Mouse (Mus musculus) limb, embryonic 13.5 days (tissue): ENCODE results near the gene P4ha1. TPM values are rescaled to one million over a fixed set of nuclear protein-coding genes. Genes with fewer than 3 reads are reported as not detected.

Experiments used
- ATAC-seq: fragments of 200-750 bp; cut with Nextera tagmentation; 2 replicates; pipeline ENCODE4 v1.8.0; 2017; ENCODE audit warnings: low read depth, moderate number of reproducible peaks, moderate TSS enrichment; ENCODE audit not compliant: low FRiP score
- H3K27ac ChIP-seq: fragments of 300-500 bp; sonication (generic); 2 replicates; pipeline ENCODE4 v1.5.1; 2015; ENCODE audit warnings: inconsistent platforms, mild to moderate bottlenecking, moderate library complexity
- H3K27me3 ChIP-seq: fragments of 300-500 bp; sonication (generic); 2 replicates; pipeline ENCODE4 v1.6.1; 2015; ENCODE audit warnings: mild to moderate bottlenecking, inconsistent platforms
- H3K36me3 ChIP-seq: fragments of 300-500 bp; sonication (generic); 2 replicates; pipeline ENCODE4 v1.6.1; 2015; ENCODE audit warnings: inconsistent platforms, mild to moderate bottlenecking, moderate library complexity
- H3K4me1 ChIP-seq: fragments of 300-500 bp; sonication (generic); 2 replicates; pipeline ENCODE4 v1.6.1; 2015; ENCODE audit warnings: inconsistent platforms
- H3K4me2 ChIP-seq: fragments of 300-500 bp; sonication (generic); replicated peaks from 2 replicates; pipeline ENCODE4 v1.6.1; 2015; ENCODE audit warnings: inconsistent platforms, mild to moderate bottlenecking, moderate library complexity
- H3K4me3 ChIP-seq: fragments of 300-500 bp; sonication (generic); 2 replicates; pipeline ENCODE4 v1.5.1; 2015; ENCODE audit warnings: moderate library complexity, mild to moderate bottlenecking, inconsistent platforms
- H3K9ac ChIP-seq: fragments of 300-500 bp; sonication (generic); 2 replicates; pipeline ENCODE4 v1.6.1; 2015; ENCODE audit warnings: mild to moderate bottlenecking, inconsistent platforms
- H3K9me3 ChIP-seq: fragments of 300-500 bp; sonication (generic); 2 replicates; pipeline ENCODE4 v1.6.1; 2016; ENCODE audit warnings: inconsistent platforms
- WGBS: fragments of 180-500 bp; shearing (Covaris S2); methylation state at CpG from one replicate; pipeline ENCODE4 v1.1.7; 2015; 5-methylcytosine and 5-hydroxymethylcytosine counted together
- polyA plus RNA-seq: library from polyadenylated mRNA; unstranded; fragments of >200 nt; fragmentation: Nextera tagmentation; extraction: Ambion mirVana; gene quantifications from 2 replicates; pipeline ENCODE4 v1.2.1, GENCODE M21; 2015

Gene P4ha1
- polyA plus RNA-seq, 1 experiment from 2014 or later, result 116 TPM

- Histone ChIP-seq H3K9me3 (peaks cover 4% of the 10 kb centered on the region), H3K4me2 (peak overlapping the region; percentile 81), H3K36me3 (peaks cover 4% of the 10 kb centered on the region; the same call in 1 of the 2 replicates), H3K4me1 (peaks cover 26% of the 10 kb centered on the region), H3K9ac (peak overlapping the region; percentile 98), H3K27me3 (no peaks in the 10 kb centered on the region), H3K27ac (peak overlapping the region; percentile 99), H3K4me3 (peak overlapping the region; percentile 86)
- no peak for ATAC-seq
- 15% methylated on average over 15 of the region's 15 CpGs for WGBS
Measured at GRCm38 (mm10) chr10:59324311-59325165, 1.4 kb downstream of the P4ha1 start.

DNA sequence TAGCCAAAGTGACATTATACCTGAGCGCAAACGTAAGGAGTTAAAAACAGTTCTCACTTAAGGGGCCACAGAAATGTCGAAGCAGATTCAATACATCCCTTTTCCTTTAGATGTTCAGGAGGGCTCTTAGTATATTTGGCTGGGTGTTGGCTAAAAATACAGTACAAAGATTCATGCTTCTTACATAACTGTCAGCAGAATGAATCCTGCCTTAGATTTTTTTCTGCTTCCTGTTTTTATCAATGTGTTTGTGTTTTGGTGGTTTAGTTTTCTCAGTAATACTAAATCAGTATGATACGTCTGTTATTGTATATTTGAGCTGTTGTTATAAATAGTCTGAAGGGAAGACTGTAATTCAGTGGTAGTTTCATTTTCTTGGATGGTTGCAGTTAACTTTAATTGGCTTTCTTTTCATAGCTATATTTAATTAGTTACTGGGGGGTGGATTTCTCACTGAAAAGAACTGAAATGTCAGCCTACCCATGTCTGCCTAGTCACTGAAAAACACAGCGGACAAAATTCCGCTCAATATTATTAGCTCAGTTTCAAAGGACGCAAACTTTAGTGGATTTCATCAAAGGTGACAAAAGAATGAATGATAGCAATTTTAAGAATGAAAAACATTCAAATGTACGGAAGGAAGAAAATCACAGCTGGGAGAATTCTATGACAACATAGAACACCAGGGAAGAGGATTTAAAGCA, 3.7 kb downstream of the P4ha1 start:
- H3K4me3 ChIP-seq, result no peak overlapping the region
- H3K27me3 ChIP-seq, result no peaks in the 10 kb centered on the region
- H3K9ac ChIP-seq, result no peak overlapping the region
- H3K27ac ChIP-seq, result no peak overlapping the region
- H3K4me2 ChIP-seq, result peak overlapping the region; percentile 39
- peaks cover 36% of the 10 kb centered on the region for H3K4me1 ChIP-seq
- H3K9me3 ChIP-seq, result peaks cover 4% of the 10 kb centered on the region
- no peak for ATAC-seq
- peaks cover 4% of the 10 kb centered on the region; the same call in 1 of the 2 replicates for H3K36me3 ChIP-seq
- 66% methylated on average over 8 of the region's 8 CpGs for WGBS

DNA sequence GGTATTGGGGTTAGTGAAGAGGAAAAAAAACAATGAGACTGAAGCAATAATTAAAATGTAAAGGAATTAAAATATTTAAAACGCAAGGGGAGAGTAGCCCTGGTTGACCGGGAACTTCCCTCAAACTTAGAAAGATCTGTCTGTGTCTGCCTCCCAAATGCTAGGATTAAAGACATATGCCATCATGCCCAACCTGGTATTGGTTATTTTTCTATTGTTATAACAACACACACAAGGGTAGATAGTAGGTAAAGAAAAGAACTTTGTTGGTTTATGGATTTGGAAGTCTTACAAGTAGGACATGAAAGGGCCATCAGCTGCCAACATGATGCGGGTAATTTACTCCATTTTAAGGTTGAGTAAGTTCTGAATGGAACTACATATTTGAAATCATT, 4.2 kb downstream of the P4ha1 start:
- no peak overlapping the region for H3K9ac ChIP-seq
- no peak for ATAC-seq
- no peak overlapping the region for H3K27ac ChIP-seq
- WGBS, result 87% methylated on average over 3 of the region's 3 CpGs
- H3K4me2 ChIP-seq, result no peak overlapping the region; the same call in 1 of the 2 replicates
- H3K4me1 ChIP-seq, result peaks cover 34% of the 10 kb centered on the region
- H3K9me3 ChIP-seq, result peaks cover 4% of the 10 kb centered on the region
- H3K27me3 ChIP-seq, result no peaks in the 10 kb centered on the region
- peaks cover 4% of the 10 kb centered on the region; the same call in 1 of the 2 replicates for H3K36me3 ChIP-seq
- no peak overlapping the region for H3K4me3 ChIP-seq

GRCm38 (mm10) chr10:59331546-59332256, 8.6 kb downstream of the P4ha1 start:
- 73% methylated on average over 6 of the region's 6 CpGs for WGBS

GRCm38 (mm10) chr10:59333400-59333799, 10.3 kb downstream of the P4ha1 start:
- H3K27me3 ChIP-seq, result no peaks in the 10 kb centered on the region
- WGBS, result 86% methylated on average over 4 of the region's 4 CpGs
- no peak overlapping the region for H3K4me2 ChIP-seq
- peaks cover 26% of the 10 kb centered on the region for H3K4me1 ChIP-seq
- no peak for ATAC-seq
- H3K9me3 ChIP-seq, result no peaks in the 10 kb centered on the region; the same call in 1 of the 2 replicates
- H3K27ac ChIP-seq, result no peak overlapping the region
- H3K36me3 ChIP-seq, result peaks cover 15% of the 10 kb centered on the region
- H3K9ac ChIP-seq, result no peak overlapping the region
- H3K4me3 ChIP-seq, result no peak overlapping the region

More at GRCm38 (mm10) chr10:59331546-59332256, 8.6 kb downstream of the P4ha1 start:
- Histone ChIP-seq H3K9ac (no peak overlapping the region), H3K4me2 (no peak overlapping the region), H3K4me3 (no peak overlapping the region), H3K4me1 (peaks cover 32% of the 10 kb centered on the region), H3K36me3 (peaks cover 4% of the 10 kb centered on the region; the same call in 1 of the 2 replicates), H3K9me3 (peaks cover 4% of the 10 kb centered on the region), H3K27ac (no peak overlapping the region), H3K27me3 (no peaks in the 10 kb centered on the region)
- no peak for ATAC-seq

DNA sequence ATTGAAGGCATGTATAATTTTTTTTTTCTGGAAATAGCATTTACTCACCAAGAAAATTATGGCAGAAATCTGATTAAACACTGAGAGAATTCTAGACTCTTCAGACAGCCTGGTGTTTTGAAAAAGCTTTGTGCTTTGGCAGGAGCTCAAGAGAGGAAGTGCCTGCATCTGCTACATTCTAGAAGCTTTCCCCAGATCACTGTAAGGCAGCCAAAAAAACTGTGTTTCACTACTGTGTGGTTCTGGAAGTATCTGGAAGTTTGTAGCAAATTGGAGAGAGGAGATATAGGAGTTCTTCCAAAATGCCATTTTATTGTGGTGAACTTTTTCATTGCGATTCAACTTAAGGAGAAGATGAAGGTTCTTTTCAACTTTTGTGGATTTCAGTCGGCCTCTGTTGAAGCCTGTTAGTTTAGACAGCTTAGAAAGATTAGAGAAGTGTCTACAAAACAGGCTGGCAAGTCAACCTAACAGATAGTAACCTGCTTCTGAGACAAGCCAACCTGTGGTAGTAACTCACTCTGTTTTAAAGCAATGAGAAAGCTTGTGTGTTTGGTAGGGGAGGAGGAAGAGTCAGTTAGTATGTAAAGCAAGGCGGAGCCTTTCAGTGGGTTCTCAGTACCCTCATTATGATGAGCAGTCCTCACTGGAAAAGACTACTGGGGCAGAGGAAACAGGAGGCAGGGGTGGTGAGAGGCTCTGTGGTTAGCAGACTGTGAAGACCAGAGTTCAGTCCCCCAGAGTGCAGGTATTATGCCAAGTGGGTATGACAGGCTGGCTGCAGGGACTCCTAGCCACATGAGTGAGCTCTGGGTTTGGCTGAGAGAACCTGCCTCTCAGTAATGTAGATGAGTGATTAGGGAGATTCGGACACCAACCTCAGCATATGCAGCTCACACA, 12.1 kb downstream of the P4ha1 start:
- H3K9me3 ChIP-seq, result no peaks in the 10 kb centered on the region
- no peak overlapping the region for H3K4me3 ChIP-seq
- H3K9ac ChIP-seq, result no peak overlapping the region
- WGBS, result 80% methylated on average over 4 of the region's 4 CpGs
- no peak overlapping the region; the same call in 1 of the 2 replicates for H3K27ac ChIP-seq
- H3K4me1 ChIP-seq, result peaks cover 26% of the 10 kb centered on the region
- 0 out of 2 replicates have a peak, but pooled peaks have one; percentile 32 for ATAC-seq
- H3K36me3 ChIP-seq, result peaks cover 23% of the 10 kb centered on the region
- H3K27me3 ChIP-seq, result no peaks in the 10 kb centered on the region
- H3K4me2 ChIP-seq, result no peak overlapping the region

DNA sequence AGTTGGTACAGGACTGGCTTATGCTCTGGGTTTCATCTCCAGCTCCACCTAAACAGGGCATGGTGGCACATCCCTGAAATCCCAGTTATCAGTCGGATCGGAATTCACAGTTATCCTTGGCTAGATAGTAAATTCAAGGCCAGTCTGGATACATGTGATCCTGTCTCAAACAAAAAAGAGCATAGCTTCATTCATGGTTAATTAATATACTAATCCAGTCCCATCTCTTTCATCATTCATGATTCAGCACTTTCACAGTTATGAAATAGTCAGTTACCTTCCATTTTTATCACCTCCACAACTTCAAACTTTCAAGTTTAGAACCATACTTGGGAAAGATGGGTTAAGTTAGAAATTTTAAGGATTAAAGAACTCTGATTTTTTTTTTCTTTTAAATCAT, 13.0 kb downstream of the P4ha1 start:
- 88% methylated on average over 2 of the region's 2 CpGs for WGBS
- Histone ChIP-seq H3K4me2 (no peak overlapping the region), H3K36me3 (peaks cover 31% of the 10 kb centered on the region), H3K27me3 (no peaks in the 10 kb centered on the region), H3K27ac (no peak overlapping the region), H3K9ac (no peak overlapping the region), H3K9me3 (no peaks in the 10 kb centered on the region), H3K4me3 (no peak overlapping the region), H3K4me1 (peaks cover 20% of the 10 kb centered on the region)
- no peak for ATAC-seq

- no peak overlapping the region for H3K4me2 ChIP-seq
- WGBS, result 95% methylated on average over 2 of the region's 2 CpGs
- H3K36me3 ChIP-seq, result peaks cover 82% of the 10 kb centered on the region
- no peaks in the 10 kb centered on the region for H3K27me3 ChIP-seq
- no peaks in the 10 kb centered on the region for H3K9me3 ChIP-seq
- no peak overlapping the region for H3K4me3 ChIP-seq
- no peaks in the 10 kb centered on the region for H3K4me1 ChIP-seq
- no peak overlapping the region for H3K27ac ChIP-seq
- H3K9ac ChIP-seq, result no peak overlapping the region
- no peak for ATAC-seq
Measured at GRCm38 (mm10) chr10:59346560-59346959, 23.5 kb downstream of the P4ha1 start.

DNA sequence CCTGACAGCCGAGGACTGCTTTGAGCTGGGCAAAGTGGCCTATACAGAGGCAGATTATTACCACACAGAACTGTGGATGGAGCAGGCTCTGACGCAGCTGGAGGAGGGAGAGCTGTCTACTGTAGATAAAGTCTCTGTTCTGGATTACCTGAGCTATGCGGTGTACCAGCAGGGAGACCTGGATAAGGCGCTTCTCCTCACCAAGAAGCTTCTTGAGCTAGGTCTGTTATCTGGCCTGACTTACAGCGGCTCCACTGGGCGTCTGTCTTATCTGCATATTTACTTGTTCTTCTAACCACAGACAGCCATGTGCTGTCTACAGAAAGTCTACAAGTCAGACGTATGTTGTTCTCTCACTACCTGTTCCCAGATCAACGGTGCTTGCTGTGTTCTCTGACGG, 25.1 kb downstream of the P4ha1 start:
- Histone ChIP-seq H3K9ac (no peak overlapping the region), H3K4me1 (no peaks in the 10 kb centered on the region), H3K4me2 (no peak overlapping the region), H3K9me3 (no peaks in the 10 kb centered on the region), H3K27me3 (no peaks in the 10 kb centered on the region), H3K36me3 (peaks cover 85% of the 10 kb centered on the region), H3K4me3 (no peak overlapping the region), H3K27ac (no peak overlapping the region)
- no peak for ATAC-seq
- WGBS, result 92% methylated on average over 9 of the region's 9 CpGs

- peaks cover 87% of the 10 kb centered on the region for H3K36me3 ChIP-seq
- ATAC-seq, result no peak
- no peaks in the 10 kb centered on the region for H3K4me1 ChIP-seq
- no peak overlapping the region for H3K9ac ChIP-seq
- no peak overlapping the region for H3K27ac ChIP-seq
- H3K27me3 ChIP-seq, result no peaks in the 10 kb centered on the region
- 95% methylated on average over 2 of the region's 2 CpGs for WGBS
- H3K4me3 ChIP-seq, result no peak overlapping the region
- H3K9me3 ChIP-seq, result no peaks in the 10 kb centered on the region
- H3K4me2 ChIP-seq, result no peak overlapping the region
Measured at GRCm38 (mm10) chr10:59349536-59349935, 26.4 kb downstream of the P4ha1 start.

DNA sequence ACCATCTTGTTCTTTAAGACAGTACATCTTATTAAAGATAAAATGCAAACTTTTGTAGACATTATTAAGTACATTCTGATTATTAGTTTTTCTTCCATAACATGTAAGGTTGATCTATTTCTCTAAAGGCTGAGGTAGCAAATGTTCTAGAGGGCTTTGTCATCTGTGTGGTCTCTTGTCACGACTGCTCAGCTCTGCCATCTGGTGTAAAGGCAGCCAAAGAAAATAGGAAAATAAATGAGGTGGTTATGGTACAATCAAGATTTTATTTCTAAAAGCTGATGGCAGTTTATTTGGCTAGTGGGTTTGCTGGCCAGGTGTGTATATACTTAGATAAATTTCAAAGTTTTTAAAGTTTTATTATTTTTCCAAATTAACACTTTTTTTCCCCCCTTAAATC, 30.0 kb downstream of the P4ha1 start:
- 40% methylated on average over 1 of the region's 1 CpGs for WGBS
- no peaks in the 10 kb centered on the region for H3K9me3 ChIP-seq
- no peak overlapping the region for H3K4me3 ChIP-seq
- no peak for ATAC-seq
- H3K27me3 ChIP-seq, result no peaks in the 10 kb centered on the region
- H3K4me1 ChIP-seq, result no peaks in the 10 kb centered on the region
- H3K9ac ChIP-seq, result no peak overlapping the region
- H3K4me2 ChIP-seq, result no peak overlapping the region
- no peak overlapping the region for H3K27ac ChIP-seq
- peaks cover 78% of the 10 kb centered on the region for H3K36me3 ChIP-seq
